Mouse (Mus musculus) hindbrain, postnatal 0 days (tissue): ENCODE measurements around the gene Dyrk3. TPM values are rescaled to one million over a fixed set of nuclear protein-coding genes. Genes with fewer than 3 reads are reported as not detected.
"Not testable (repeated sequence)": the region's sequence is repeated elsewhere in the genome, so short reads cannot be mapped to it uniquely, and the experiment has no call there.

ENCODE experiments used
- ATAC-seq: fragments of 200-750 bp; cut with Nextera tagmentation; 2 replicates; pipeline ENCODE4 v1.8.0; 2017; ENCODE audit warnings: mild to moderate bottlenecking, moderate TSS enrichment, moderate library complexity
- DNase-seq: peaks from one replicate; pipeline ENCODE4 v3.0.0-alpha.2; 2015; ENCODE audit warnings: low spot score
- H3K27ac ChIP-seq: fragments of 300-500 bp; sonication (generic); 2 replicates; pipeline ENCODE4 v1.5.1; 2014; ENCODE audit warnings: mild to moderate bottlenecking
- H3K27me3 ChIP-seq: fragments of 300-500 bp; sonication (generic); 2 replicates; pipeline ENCODE4 v1.6.1; 2014; ENCODE audit warnings: low read length, mixed read lengths; ENCODE audit not compliant: insufficient read depth
- H3K36me3 ChIP-seq: fragments of 300-500 bp; sonication (generic); 2 replicates; pipeline ENCODE4 v1.6.1; 2014; ENCODE audit warnings: low read length, mixed read lengths; ENCODE audit not compliant: insufficient read depth
- H3K4me1 ChIP-seq: fragments of 300-500 bp; sonication (generic); 2 replicates; pipeline ENCODE4 v1.6.1; 2014; ENCODE audit warnings: antibody characterized with exemption, low read length, mixed read lengths; ENCODE audit not compliant: insufficient read depth
- H3K4me2 ChIP-seq: fragments of 300-500 bp; sonication (generic); 2 replicates; pipeline ENCODE4 v1.6.1; 2014; ENCODE audit warnings: low read depth, mild to moderate bottlenecking, low read length, moderate library complexity, mixed read lengths
- H3K4me3 ChIP-seq: fragments of 300-500 bp; sonication (generic); 2 replicates; pipeline ENCODE4 v1.5.1; 2014; ENCODE audit warnings: low read length
- H3K9ac ChIP-seq: fragments of 300-500 bp; sonication (generic); replicated peaks from 2 replicates; pipeline ENCODE4 v1.6.1; 2014; ENCODE audit warnings: mild to moderate bottlenecking, low read length, moderate library complexity, mixed read lengths
- H3K9me3 ChIP-seq: fragments of 300-500 bp; sonication (generic); 2 replicates; pipeline ENCODE4 v1.6.1; 2016; ENCODE audit warnings: low read length, mixed read lengths
- CTCF ChIP-seq: IDR thresholded peaks from 2 replicates; pipeline ENCODE4 v1.5.1; 2016; ENCODE audit warnings: antibody characterized with exemption, control low read depth, low read depth
- WGBS: fragments of 180-500 bp; shearing (Covaris S2); extraction: QIAGEN DNeasy Blood & Tissue Kit; methylation state at CpG from one replicate; pipeline ENCODE4 v1.1.7; 2014; 5-methylcytosine and 5-hydroxymethylcytosine counted together
- polyA plus RNA-seq: library from polyadenylated mRNA; unstranded; fragments of >200 nt; fragmentation: Nextera tagmentation; extraction: Ambion mirVana; gene quantifications from 2 replicates; pipeline ENCODE4 v1.2.1, GENCODE M21; 2015
- total RNA-seq: library from RNA; depleted of rRNA; stranded (reverse); fragments of >200 nt; gene quantifications from 2 replicates; pipeline ENCODE4 v1.2.3, GENCODE M21; 2014

Dyrk3 gene
- total and polyA plus RNA-seq, 2 experiments from 2014 or later: 8.9 to 10.2 TPM

DNA sequence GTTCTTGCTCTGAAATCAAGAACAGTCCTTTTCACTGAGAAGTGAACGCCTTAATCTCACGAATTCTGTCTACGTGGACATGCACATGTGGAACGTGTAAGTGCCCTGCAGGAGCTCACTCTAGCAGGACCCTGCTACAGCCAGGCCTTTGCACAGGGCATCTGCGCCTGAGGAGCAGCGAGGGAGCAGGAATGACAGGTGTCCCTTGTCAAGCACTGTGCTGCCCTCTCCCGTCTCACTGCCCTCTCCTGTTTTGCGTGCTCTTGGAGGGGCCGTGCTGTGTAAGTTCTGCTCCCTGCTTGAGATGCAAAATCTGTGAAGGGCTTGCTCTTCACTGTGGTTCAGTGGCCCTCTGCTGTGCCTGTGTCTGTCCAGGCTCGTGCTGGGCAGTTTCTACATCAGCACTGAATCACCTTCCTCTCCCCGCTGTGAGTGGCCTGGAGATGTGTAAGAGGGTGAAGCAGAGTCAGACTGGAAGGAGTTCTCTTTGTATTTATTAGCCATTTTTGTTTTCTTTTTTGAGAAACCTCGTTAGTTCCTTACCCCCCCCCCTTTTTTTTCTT lies 36.2 kb upstream of the Dyrk3 start:
- Histone ChIP-seq H3K36me3 (peaks cover 60% of the 10 kb centered on the region), H3K9me3 (no peaks in the 10 kb centered on the region), H3K9ac (no peak overlapping the region), H3K4me1 (no peaks in the 10 kb centered on the region), H3K4me3 (no peak overlapping the region), H3K4me2 (no peak overlapping the region), H3K27ac (no peak overlapping the region), H3K27me3 (no peaks in the 10 kb centered on the region)
- ATAC-seq (no peak), DNase-seq (no peak)
- WGBS: 91% methylated on average over 12 of the region's 12 CpGs
- no peak for TF ChIP-seq CTCF

- Histone ChIP-seq H3K27ac (no peak overlapping the region), H3K27me3 (no peaks in the 10 kb centered on the region), H3K4me3 (no peak overlapping the region), H3K4me2 (no peak overlapping the region), H3K9ac (no peak overlapping the region), H3K4me1 (no peaks in the 10 kb centered on the region), H3K36me3 (peaks cover 64% of the 10 kb centered on the region), H3K9me3 (no peaks in the 10 kb centered on the region)
- 82% methylated on average over 6 of the region's 6 CpGs for WGBS
- ATAC-seq (no peak), DNase-seq (no peak)
- TF ChIP-seq CTCF: no peak
These were observed 35.7 kb upstream of the Dyrk3 start for GRCm38 (mm10) chr1:131173809-131174208.

GRCm38 (mm10) chr1:131173001-131173400 lies 34.9 kb upstream of the Dyrk3 start:
- DNase-seq: no peak
- Histone ChIP-seq H3K9me3 (no peaks in the 10 kb centered on the region), H3K4me1 (no peaks in the 10 kb centered on the region), H3K27ac (no peak overlapping the region), H3K4me2 (no peak overlapping the region), H3K27me3 (no peaks in the 10 kb centered on the region), H3K36me3 (peaks cover 67% of the 10 kb centered on the region), H3K9ac (no peak overlapping the region), H3K4me3 (no peak overlapping the region)
- WGBS: 91% methylated on average over 7 of the region's 7 CpGs
- TF ChIP-seq CTCF: no peak
- ATAC-seq: no peak

- no peak overlapping the region for H3K4me2 ChIP-seq
- no peak overlapping the region for H3K9ac ChIP-seq
- ATAC-seq (no peak), DNase-seq (no peak)
- no peaks in the 10 kb centered on the region for H3K4me1 ChIP-seq
- WGBS: 94% methylated on average over 10 of the region's 10 CpGs
- no peaks in the 10 kb centered on the region for H3K9me3 ChIP-seq
- H3K36me3 ChIP-seq: peaks cover 91% of the 10 kb centered on the region
- no peak overlapping the region for H3K4me3 ChIP-seq
- no peak for TF ChIP-seq CTCF
- no peak overlapping the region for H3K27ac ChIP-seq
- H3K27me3 ChIP-seq: no peaks in the 10 kb centered on the region
These were observed 29.5 kb upstream of the Dyrk3 start for GRCm38 (mm10) chr1:131167612-131168011.

- 87% methylated on average over 6 of the region's 6 CpGs for WGBS
- H3K4me3 ChIP-seq: no peak overlapping the region
- no peak overlapping the region for H3K27ac ChIP-seq
- ATAC-seq: no peak
- no peaks in the 10 kb centered on the region for H3K9me3 ChIP-seq
- no peak for DNase-seq
- TF ChIP-seq CTCF: no peak
- peaks cover 78% of the 10 kb centered on the region for H3K36me3 ChIP-seq
- no peak overlapping the region for H3K9ac ChIP-seq
- H3K27me3 ChIP-seq: no peaks in the 10 kb centered on the region
- H3K4me2 ChIP-seq: no peak overlapping the region
- no peaks in the 10 kb centered on the region for H3K4me1 ChIP-seq
These were observed 26.3 kb upstream of the Dyrk3 start for GRCm38 (mm10) chr1:131164427-131164826.

DNA sequence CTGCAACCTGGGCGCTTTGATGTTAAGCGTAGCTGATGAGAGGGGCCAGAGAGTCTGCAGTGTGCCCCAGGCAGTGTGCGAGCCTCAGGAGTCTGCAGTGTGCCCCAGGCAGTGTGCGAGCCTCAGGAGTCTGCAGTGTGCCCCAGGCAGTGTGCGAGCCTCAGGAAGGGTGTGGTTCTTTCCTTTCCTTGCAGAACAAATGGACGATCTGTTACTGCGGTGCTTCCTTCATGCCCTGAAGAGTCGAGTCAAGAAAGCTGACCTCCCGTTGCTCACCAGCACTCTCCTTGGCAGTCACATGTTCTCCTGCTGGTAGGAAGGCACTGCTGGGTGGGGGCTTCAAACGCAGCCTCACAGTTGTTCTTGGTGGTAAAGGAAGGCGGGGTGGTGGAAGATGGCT lies 23.0 kb upstream of the Dyrk3 start:
- ATAC-seq (no peak), DNase-seq (no peak)
- no peak overlapping the region for H3K4me3 ChIP-seq
- no peak overlapping the region for H3K4me2 ChIP-seq
- H3K27ac ChIP-seq: no peak overlapping the region
- 84% methylated on average over 11 of the region's 11 CpGs for WGBS
- no peaks in the 10 kb centered on the region for H3K9me3 ChIP-seq
- peaks cover 47% of the 10 kb centered on the region for H3K36me3 ChIP-seq
- TF ChIP-seq CTCF: no peak
- no peaks in the 10 kb centered on the region for H3K4me1 ChIP-seq
- no peak overlapping the region for H3K9ac ChIP-seq
- H3K27me3 ChIP-seq: no peaks in the 10 kb centered on the region

- peaks cover 34% of the 10 kb centered on the region for H3K36me3 ChIP-seq
- not testable (repeated sequence) for H3K9me3 ChIP-seq, H3K4me3 ChIP-seq, H3K4me2 ChIP-seq, H3K9ac ChIP-seq, ATAC-seq, H3K4me1 ChIP-seq, DNase-seq, H3K27ac ChIP-seq, H3K27me3 ChIP-seq
- WGBS: 88% methylated on average over 3 of the region's 3 CpGs
These were observed 21.6 kb upstream of the Dyrk3 start for GRCm38 (mm10) chr1:131159573-131160327.
